In genomic region chr13:59859515-59859914, GRCm38 (mm10) we compare ENCODE assay signal across 22 mouse cellular contexts. TPM values are rescaled to one million over a fixed set of nuclear protein-coding genes. Genes with fewer than 3 reads are reported as not detected.
DNase-seq lines count a peak whose midpoint lies in the region; ATAC-seq and TF ChIP-seq lines count a peak whose summit lies in the region.
"Had no signal": no experiment of that assay in that cellular context is flagged by ENCODE, and none has a peak within 500 bp of the region (broad histone marks: within the 10 kb centered on the region; RNA-seq: fewer than 3 reads in every experiment).

No protein-coding gene starts in this region.

- no peaks in the 10 kb centered on the region for H3K36me3 ChIP-seq in lung, postnatal 0 days (ENCODE audit: insufficient read depth, low read length)
- H3K36me3 ChIP-seq in limb, embryonic 15.5 days: no peaks in the 10 kb centered on the region
- H3K36me3 ChIP-seq: heart, embryonic 13.5 days; liver, embryonic 13.5 days had no signal

- ATAC-seq in lung, postnatal 0 days: peak; percentile 65
- peak; percentile 52; the same call in 1 of the 2 replicates for ATAC-seq in limb, embryonic 15.5 days (ENCODE audit: insufficient number of reproducible peaks, low FRiP score, low TSS enrichment, low read depth)
- no peak for ATAC-seq in granulocyte monocyte progenitor cell, adult 5-6 weeks (replicated peaks; ENCODE audit: poor library complexity, severe bottlenecking)
- ATAC-seq: intestine, embryonic 16.5 days had no signal

- H3K4me2 ChIP-seq in lung, postnatal 0 days (replicated peaks; ENCODE audit: low read depth, low read length): no peak overlapping the region
- no peak overlapping the region for H3K4me2 ChIP-seq in limb, embryonic 15.5 days
- H3K4me2 ChIP-seq: heart, embryonic 13.5 days; hindbrain, embryonic 14.5 days; liver, embryonic 13.5 days; midbrain, embryonic 11.5 days had no signal

- 0 out of 2 replicates have a peak overlapping the region, but pooled peaks have one; percentile 46 for H3K27ac ChIP-seq in gastrocnemius, adult 2 months
- H3K27ac ChIP-seq in lung, postnatal 0 days (ENCODE audit: low read length): no peak overlapping the region
- H3K27ac ChIP-seq in limb, embryonic 15.5 days: 0 out of 2 replicates have a peak overlapping the region, but pooled peaks have one; percentile 30
- H3K27ac ChIP-seq: heart, embryonic 13.5 days; hindbrain, embryonic 14.5 days; kidney, postnatal 0 days; layer of hippocampus, adult 2 months; liver, embryonic 13.5 days had no signal

- peak; percentile 27 for DNase-seq in adrenal gland, adult 2 months
- no peak for DNase-seq in adrenal gland, postnatal 10 days
- DNase-seq in gastrocnemius, adult 2 months: peak; percentile 39
- no peak for DNase-seq in gastrocnemius, adult 18-20 months (ENCODE audit: low spot score)
- DNase-seq in lung, postnatal 0 days (ENCODE audit: low spot score): peak; percentile 52
- DNase-seq in lung, postnatal 36 days: no peak
- DNase-seq: cerebellum, adult 2 months; cerebellum, postnatal 36 days; heart, adult 18-20 months; left cerebral cortex, postnatal 4 days; liver, embryonic 13.5 days; retina, postnatal 1 day; thymus, postnatal 14 days had no signal

- 0 out of 2 replicates have a peak, but pooled peaks cover 4% of the 10 kb centered on the region for H3K27me3 ChIP-seq in lung, postnatal 0 days (replicated peaks; ENCODE audit: insufficient read depth, low read length)
- H3K27me3 ChIP-seq in limb, embryonic 15.5 days: no peaks in the 10 kb centered on the region
- H3K27me3 ChIP-seq: CH12.LX had no signal

- TF ChIP-seq EP300 in lung, postnatal 0 days (IDR thresholded peaks at IDR 0.05): peak; percentile 60

- no peaks in the 10 kb centered on the region for H3K4me1 ChIP-seq in lung, postnatal 0 days (ENCODE audit: insufficient read depth, low read depth, low read length)
- no peaks in the 10 kb centered on the region for H3K4me1 ChIP-seq in limb, embryonic 15.5 days
- H3K4me1 ChIP-seq: heart, embryonic 13.5 days; liver, embryonic 13.5 days had no signal

- TF ChIP-seq CTCF in gastrocnemius, adult 2 months (IDR thresholded peaks at IDR 0.05): no peak
- TF ChIP-seq CTCF in lung, postnatal 0 days (IDR thresholded peaks at IDR 0.05): no peak

- H3K9me3 ChIP-seq in lung, postnatal 0 days (ENCODE audit: low read length): no peaks in the 10 kb centered on the region
- no peaks in the 10 kb centered on the region for H3K9me3 ChIP-seq in limb, embryonic 15.5 days
- H3K9me3 ChIP-seq: heart, embryonic 13.5 days; liver, embryonic 13.5 days had no signal

- WGBS in lung, postnatal 0 days: 41% methylated on average over 7 of the region's 7 CpGs
- WGBS in limb, embryonic 15.5 days: 49% methylated on average over 7 of the region's 7 CpGs

- H3K9ac ChIP-seq in lung, postnatal 0 days (replicated peaks; ENCODE audit: low read depth): no peak overlapping the region
- no peak overlapping the region for H3K9ac ChIP-seq in limb, embryonic 15.5 days
- H3K9ac ChIP-seq: heart, embryonic 13.5 days; hindbrain, embryonic 14.5 days; liver, embryonic 13.5 days had no signal

- intact Hi-C loops in gastrocnemius, adult 2 months (cut with DNase I): no loop called here

- H3K4me3 ChIP-seq in gastrocnemius, adult 2 months: no peak overlapping the region
- no peak overlapping the region for H3K4me3 ChIP-seq in lung, postnatal 0 days (ENCODE audit: low read depth, low read length)
- H3K4me3 ChIP-seq in limb, embryonic 15.5 days: no peak overlapping the region
- H3K4me3 ChIP-seq: heart, embryonic 13.5 days; layer of hippocampus, adult 2 months; liver, embryonic 13.5 days had no signal

RNA-seq across cellular contexts. Expression of gene Tut7, which starts 36.6 kb away (rescaled TPM):
- 10 to 100 TPM; 60.9 to 79.3 TPM for total RNA-seq in adrenal gland, adult 2 months (2021)
- 14.8 and 16.4 TPM in 2 replicates for polyA plus RNA-seq in adrenal gland, adult 2 months (2012; rRNA removed)
- total RNA-seq in adrenal gland, postnatal 10 days (2021): 10 to 100 TPM; 66.8 to 71.2 TPM
- total RNA-seq in gastrocnemius, adult 2 months (2021): 10 to 100 TPM; 40.5 to 43.5 TPM
- total RNA-seq in gastrocnemius, adult 18-20 months (2021): 10 to 100 TPM; 36.7 to 38.5 TPM
- 41.5 and 50.4 TPM in 2 replicates for polyA plus RNA-seq in lung, postnatal 0 days (2015; fragmentation: Nextera tagmentation; extraction: Ambion mirVana)
- polyA plus RNA-seq in limb, embryonic 15.5 days (2015; fragmentation: Nextera tagmentation; extraction: Ambion mirVana): 50.4 and 57.1 TPM in 2 replicates
- 63.9 and 77.9 TPM in 2 replicates for total RNA-seq in granulocyte monocyte progenitor cell, adult 5-6 weeks (2014; fragmentation: Nextera tagmentation)
- 114 and 117 TPM in 2 replicates for total RNA-seq in granulocyte monocyte progenitor cell, adult 5-6 weeks (2017)

Comparison
In these comparisons a context has a peak if more than half of its experiments do, and no peak if none do; other contexts are left out.
1. DNase-seq: peak in adrenal gland, adult 2 months (single experiment), gastrocnemius, adult 2 months (single experiment) and lung, postnatal 0 days (single experiment); none in adrenal gland, postnatal 10 days (single experiment), gastrocnemius, adult 18-20 months (single experiment) and lung, postnatal 36 days (single experiment).